Mouse (Mus musculus): ENCODE results near the gene Slc44a5.

DNA sequence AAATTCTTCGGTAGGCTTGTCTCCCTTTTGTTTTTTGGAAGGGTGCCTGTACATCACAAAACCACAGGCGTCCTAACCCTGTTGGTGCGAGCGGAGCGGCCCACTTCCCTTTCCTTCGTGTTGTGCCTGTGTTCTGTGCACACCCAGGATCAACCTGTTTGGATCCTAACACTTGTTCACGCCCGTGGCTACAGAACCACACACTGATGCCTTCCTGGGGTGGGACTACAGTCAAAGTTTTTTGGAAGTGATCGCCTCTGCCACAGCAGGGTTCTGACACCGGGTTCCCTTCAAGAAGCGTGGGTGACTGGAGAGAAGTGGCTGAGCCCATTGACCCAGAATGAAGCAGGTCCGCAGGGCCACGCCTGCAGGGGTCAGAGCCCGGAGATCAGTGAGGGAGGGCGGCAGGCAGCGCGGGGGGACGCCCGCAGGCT lies 29.3 kb upstream of the Slc44a5 start:
- TF ChIP-seq EP300 (IDR thresholded peaks at IDR 0.05; ENCODE audit: insufficient read depth, low read depth, low read length), result no peak
- no peak for TF ChIP-seq CTCF (IDR thresholded peaks at IDR 0.05; ENCODE audit: low read depth, low read length)
- TF ChIP-seq POLR2A (IDR thresholded peaks at IDR 0.05; ENCODE audit: insufficient read depth, low read length), result no peak

Measured in ES-Bruce4 (cell line).